Mouse (Mus musculus) lung, postnatal 0 days (tissue): Measurements from ENCODE around the gene Harbi1.

ENCODE experiments used
- CTCF ChIP-seq: IDR thresholded peaks from 2 replicates; pipeline ENCODE4 v1.5.1; 2016; ENCODE audit warnings: antibody characterized with exemption, mild to moderate bottlenecking
- EP300 ChIP-seq: IDR thresholded peaks from 2 replicates; pipeline ENCODE4 v1.6.1; 2016; ENCODE audit warnings: antibody characterized with exemption, mild to moderate bottlenecking, control low read depth

DNA sequence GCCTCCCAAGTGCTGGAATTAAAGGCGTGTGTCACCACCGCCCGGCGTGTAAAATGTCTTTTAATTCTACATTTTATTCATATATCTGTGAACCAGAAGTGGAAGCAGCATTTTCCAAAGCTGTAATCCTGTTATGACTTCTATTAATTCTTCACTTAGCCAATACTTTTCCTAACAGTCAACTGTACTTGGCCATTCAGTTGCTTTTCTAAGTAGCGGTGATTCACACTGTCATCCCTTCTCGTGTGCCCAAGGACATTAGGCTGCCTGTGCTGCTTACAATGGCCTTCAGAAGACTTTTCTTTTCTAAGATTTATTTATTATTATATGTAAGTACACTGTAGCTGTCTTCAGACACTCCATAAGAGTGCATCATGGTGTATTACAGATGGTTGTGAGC, 2.3 kb upstream of the Harbi1 start:
- no peak for TF ChIP-seq CTCF
- TF ChIP-seq EP300: no peak
